9 mouse cellular contexts compared by ENCODE assay signal in genomic region chr11:118203469-118203868, GRCm38 (mm10). TPM values are rescaled to one million over a fixed set of nuclear protein-coding genes. Genes with fewer than 3 reads are reported as not detected.
DNase-seq lines count a peak whose midpoint lies in the region; ATAC-seq and TF ChIP-seq lines count a peak whose summit lies in the region.
"Had no signal": no experiment of that assay in that cellular context is flagged by ENCODE, and none has a peak within 500 bp of the region (broad histone marks: within the 10 kb centered on the region; RNA-seq: fewer than 3 reads in every experiment).

No protein-coding gene starts in this region.

- 54% methylated on average over 6 of the region's 6 CpGs for WGBS in heart, embryonic 11.5 days (ENCODE audit: insufficient replicate concordance)
- 52% methylated on average over 6 of the region's 6 CpGs for WGBS in thymus, adult 2 months
- WGBS in limb, embryonic 13.5 days: 75% methylated on average over 6 of the region's 6 CpGs

- no peak for DNase-seq in heart, adult 9 months (ENCODE audit: low spot score in 2 of 2)
- no peak for DNase-seq in thymus, adult 2 months
- no peak for DNase-seq in thymus, adult 18-20 months
- DNase-seq in thymus, postnatal 4 days: peak; percentile 57
- no peak for DNase-seq in testis, postnatal 14 days (ENCODE audit: low spot score)
- DNase-seq: kidney, postnatal 25 days had no signal

- H3K4me1 ChIP-seq in heart, embryonic 11.5 days (ENCODE audit: control insufficient read depth, insufficient read depth, low read length): peaks cover 80% of the 10 kb centered on the region
- H3K4me1 ChIP-seq in thymus, adult 2 months (replicated peaks; ENCODE audit: control insufficient read depth, insufficient read depth, low read length): peaks cover 64% of the 10 kb centered on the region
- peaks cover 69% of the 10 kb centered on the region for H3K4me1 ChIP-seq in limb, embryonic 13.5 days

- no peaks in the 10 kb centered on the region for H3K27me3 ChIP-seq in heart, embryonic 11.5 days (ENCODE audit: control insufficient read depth, insufficient read depth, low read length)
- no peaks in the 10 kb centered on the region for H3K27me3 ChIP-seq in thymus, adult 2 months (ENCODE audit: control insufficient read depth, insufficient read depth, low read length)
- H3K27me3 ChIP-seq in limb, embryonic 13.5 days: no peaks in the 10 kb centered on the region

- H3K4me3 ChIP-seq in heart, embryonic 11.5 days (ENCODE audit: low read depth, low read length): no peak overlapping the region
- no peak overlapping the region for H3K4me3 ChIP-seq in thymus, adult 2 months (ENCODE audit: control insufficient read depth, insufficient read depth, low read length)
- no peak overlapping the region for H3K4me3 ChIP-seq in limb, embryonic 13.5 days

- no peak for ATAC-seq in heart, embryonic 11.5 days (replicated peaks; ENCODE audit: insufficient number of reproducible peaks, low FRiP score, low TSS enrichment)
- ATAC-seq in limb, embryonic 13.5 days (ENCODE audit: low FRiP score, low read depth): no peak
- ATAC-seq in erythroid progenitor cell, adult 5-6 weeks (replicated peaks; ENCODE audit: low FRiP score, poor library complexity, severe bottlenecking): no peak

- H3K36me3 ChIP-seq in heart, embryonic 11.5 days (ENCODE audit: control insufficient read depth, insufficient read depth, low read length): no peaks in the 10 kb centered on the region
- H3K36me3 ChIP-seq in thymus, adult 2 months (ENCODE audit: control insufficient read depth, insufficient read depth, low read length): no peaks in the 10 kb centered on the region
- H3K36me3 ChIP-seq in limb, embryonic 13.5 days: no peaks in the 10 kb centered on the region

- peak overlapping the region; percentile 88 for H3K27ac ChIP-seq in heart, embryonic 11.5 days (ENCODE audit: low read depth, low read length)
- peak overlapping the region; percentile 62; the same call in 1 of the 2 replicates for H3K27ac ChIP-seq in thymus, adult 2 months (ENCODE audit: control insufficient read depth, insufficient read depth, low read length)
- H3K27ac ChIP-seq in limb, embryonic 13.5 days: no peak overlapping the region

- no peak for TF ChIP-seq CTCF in thymus, adult 2 months (IDR thresholded peaks at IDR 0.05; ENCODE audit: borderline replicate concordance, control insufficient read depth, extremely low read depth, insufficient read depth, low read length, poor library complexity)

- H3K4me2 ChIP-seq in heart, embryonic 11.5 days: peak overlapping the region; percentile 83; the same call in 1 of the 2 replicates
- H3K4me2 ChIP-seq in limb, embryonic 13.5 days (replicated peaks): no peak overlapping the region

- no peaks in the 10 kb centered on the region for H3K9me3 ChIP-seq in heart, embryonic 11.5 days (replicated peaks; ENCODE audit: control insufficient read depth, low read length)
- no peaks in the 10 kb centered on the region for H3K9me3 ChIP-seq in limb, embryonic 13.5 days

- 0 out of 2 replicates have a peak overlapping the region, but pooled peaks have one; percentile 43 for H3K9ac ChIP-seq in heart, embryonic 11.5 days (ENCODE audit: low read depth, low read length)
- H3K9ac ChIP-seq in limb, embryonic 13.5 days: 0 out of 2 replicates have a peak overlapping the region, but pooled peaks have one; percentile 70

- TF ChIP-seq POLR2A in thymus, adult 2 months (IDR thresholded peaks at IDR 0.05; ENCODE audit: control insufficient read depth, extremely low read depth, insufficient read depth, low read length, poor library complexity): no peak

RNA-seq across cellular contexts. Expression of gene Cyth1, which starts 44.9 kb away (rescaled TPM):
- 10.6 and 12.7 TPM in 2 replicates for polyA plus RNA-seq in heart, embryonic 11.5 days (2014; fragmentation: Nextera tagmentation; extraction: Ambion mirVana)
- polyA plus RNA-seq in thymus, adult 2 months (2012; rRNA removed): 66.7 and 70.0 TPM in 2 replicates
- polyA plus RNA-seq in limb, embryonic 13.5 days (2015; fragmentation: Nextera tagmentation; extraction: Ambion mirVana): 15.9 and 17.1 TPM in 2 replicates
- 10.5 TPM in 2 replicates for total RNA-seq in erythroid progenitor cell, adult 5-6 weeks (2015; ENCODE audit: low replicate concordance)
- 11.6 and 12.3 TPM in 2 replicates for total RNA-seq in erythroid progenitor cell, adult 5-6 weeks (2017; ENCODE audit: low replicate concordance)
